Mouse (Mus musculus): ENCODE measurements around the gene Ankrd33.

The Ankrd33 gene

DNA sequence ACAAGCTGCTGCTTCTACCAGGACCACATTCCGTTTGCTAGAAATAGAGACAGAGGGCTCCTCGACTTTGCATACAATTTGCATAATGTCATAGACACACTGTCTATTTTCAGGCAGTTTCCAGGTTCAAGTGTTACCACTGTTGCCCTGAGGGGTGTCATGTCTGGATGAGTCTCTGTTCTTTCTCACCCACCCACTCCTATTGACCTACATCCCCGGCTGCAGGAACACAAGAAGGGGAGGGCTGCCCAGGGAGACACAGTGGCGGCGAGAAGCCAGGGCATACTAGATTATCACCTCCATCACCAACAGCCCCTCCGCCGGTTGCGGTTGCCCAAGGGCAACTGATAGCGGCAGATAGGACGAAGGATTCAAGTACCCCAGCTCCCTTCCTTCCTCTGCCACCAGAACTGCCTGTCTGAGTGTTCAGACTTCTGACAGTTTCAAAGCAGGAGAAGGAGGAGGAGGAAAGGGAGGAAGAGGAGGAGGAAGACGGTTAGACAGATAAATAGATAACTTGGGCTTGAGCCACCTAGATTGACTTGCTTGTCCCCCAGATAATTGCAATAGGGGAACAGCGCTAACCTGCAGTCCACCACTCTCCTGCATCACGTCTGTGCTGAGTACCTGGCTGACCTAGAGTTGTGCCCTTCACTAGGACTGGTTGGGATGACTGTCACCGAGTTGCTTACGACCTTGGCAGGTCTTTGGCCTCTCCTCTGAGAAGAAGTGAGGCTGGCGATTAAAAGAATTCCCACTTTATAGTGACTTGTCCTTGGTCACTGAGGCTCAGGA lies 31.8 kb downstream of the Ankrd33 start:
- peak; percentile 47 for DNase-seq (ENCODE audit: low spot score)

DNA sequence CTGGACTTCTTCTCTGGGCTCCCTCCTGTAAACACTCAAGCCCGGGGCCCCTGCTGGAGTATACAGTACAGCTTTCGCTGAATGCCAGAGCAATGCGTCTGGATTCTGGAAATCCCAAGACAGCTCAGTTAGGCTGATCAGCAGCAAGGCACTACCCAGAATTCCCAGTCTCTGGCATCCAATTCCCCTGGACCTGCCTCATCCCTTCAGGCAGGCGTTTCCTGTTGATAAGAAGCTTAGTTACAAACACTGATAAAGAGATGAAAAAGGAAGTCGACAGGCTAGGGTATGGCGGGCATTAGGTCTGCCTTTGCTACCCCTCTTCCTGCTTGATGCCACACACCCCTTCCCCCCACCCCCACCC lies 32.3 kb downstream of the Ankrd33 start:
- peak; percentile 80 for DNase-seq (ENCODE audit: low spot score)

DNA sequence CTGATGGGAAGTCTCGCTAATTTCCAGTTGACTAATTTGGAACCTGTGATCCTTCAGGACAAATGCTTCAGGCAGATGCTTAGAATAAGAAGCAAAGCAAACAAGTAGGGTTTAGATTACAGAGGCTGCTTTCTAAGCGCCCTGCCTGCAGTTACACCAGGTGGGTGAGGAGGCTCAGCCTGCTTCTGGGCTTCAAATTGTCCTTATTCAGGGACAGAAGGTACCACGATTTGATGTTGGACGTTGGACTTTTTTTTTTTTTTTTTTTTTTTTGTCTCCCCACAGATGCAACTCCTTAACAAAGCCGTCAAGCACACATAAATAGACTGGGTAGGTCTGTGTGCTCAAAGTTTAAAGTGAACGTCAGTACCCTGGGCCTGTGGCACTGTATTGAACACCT lies 33.0 kb downstream of the Ankrd33 start:
- DNase-seq (ENCODE audit: low spot score), result peak; percentile 85

DNA sequence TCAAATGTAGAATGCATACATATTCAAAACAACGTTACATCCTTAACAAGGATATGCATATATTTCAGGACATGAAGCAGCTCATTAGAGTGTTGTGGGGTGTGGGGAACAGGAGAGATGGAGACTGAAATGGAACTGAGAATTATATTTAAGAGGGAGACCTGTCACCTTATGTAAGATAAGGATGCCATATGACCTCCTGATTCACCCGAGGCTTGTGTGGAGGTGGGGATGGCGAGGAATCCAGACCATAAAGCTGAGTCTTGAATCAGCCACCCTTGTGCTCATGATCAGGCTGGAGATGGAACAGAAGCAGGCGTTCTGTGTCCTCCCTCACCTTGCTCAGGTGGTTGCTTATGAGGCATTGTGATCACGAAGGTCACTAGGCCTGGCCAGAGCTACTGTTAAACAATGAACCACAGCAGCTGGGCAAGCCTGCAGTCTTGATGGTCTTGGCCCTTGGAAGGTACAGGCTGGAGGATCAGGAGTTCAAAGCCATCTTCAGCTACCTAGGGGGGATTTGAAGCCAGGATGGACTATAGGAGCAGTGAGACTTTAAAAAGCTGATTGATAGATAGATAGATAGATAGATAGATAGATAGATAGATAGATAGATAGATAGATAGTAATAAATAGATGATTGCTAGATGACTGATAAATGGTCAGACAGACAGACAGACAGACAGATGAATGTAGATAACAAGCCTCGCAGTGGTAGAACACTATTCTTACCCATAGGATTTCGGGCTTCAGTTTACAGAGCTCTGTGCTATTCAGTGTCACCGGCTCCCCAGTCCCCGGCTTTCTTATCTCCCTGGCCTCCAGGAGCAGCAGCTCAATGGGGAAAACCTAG lies 36.1 kb downstream of the Ankrd33 start:
- no peak for DNase-seq (ENCODE audit: low spot score)

DNA sequence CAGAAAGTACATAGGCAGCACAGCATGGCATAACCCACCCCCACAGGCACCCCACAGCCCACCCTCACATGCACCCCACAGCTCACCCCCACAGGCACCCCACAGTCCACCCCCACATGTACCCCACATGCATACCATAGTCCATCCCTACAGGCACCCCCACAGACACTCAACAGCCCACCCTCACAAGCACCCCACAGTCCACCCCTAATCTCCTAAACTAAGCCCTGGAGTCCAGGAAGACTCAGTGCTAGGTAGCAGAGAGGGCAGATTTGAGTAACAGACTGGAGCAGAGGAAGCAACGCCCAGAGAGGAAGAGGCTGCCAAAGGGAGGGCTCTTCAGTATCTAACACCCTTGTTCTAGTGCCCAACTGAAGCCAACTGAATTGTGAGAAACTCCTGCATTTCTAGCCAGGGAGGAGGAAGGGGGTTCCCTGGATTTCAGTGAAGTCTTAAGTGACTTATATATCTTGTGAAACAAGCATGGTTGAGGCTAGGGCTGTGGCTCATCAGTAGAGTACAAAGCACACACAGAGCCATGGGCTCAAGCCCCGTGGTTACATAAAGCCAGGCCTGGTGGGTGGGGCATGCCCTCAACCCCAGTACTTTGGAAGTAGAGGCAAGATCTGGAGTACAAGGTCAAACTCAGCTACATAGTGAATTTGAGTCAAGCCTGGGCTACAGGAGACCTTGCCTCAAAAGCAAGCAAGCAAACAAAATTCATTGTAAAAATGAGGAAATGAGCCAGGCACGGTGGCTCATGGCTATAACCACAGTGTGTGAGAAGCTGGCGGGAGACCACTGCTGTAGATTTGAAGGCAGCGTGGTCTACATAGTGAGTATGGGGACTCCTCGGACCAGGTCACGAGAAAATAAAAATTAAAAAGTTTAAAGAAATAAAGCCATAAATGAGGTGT lies 39.4 kb downstream of the Ankrd33 start:
- DNase-seq (ENCODE audit: low spot score), result no peak

DNA sequence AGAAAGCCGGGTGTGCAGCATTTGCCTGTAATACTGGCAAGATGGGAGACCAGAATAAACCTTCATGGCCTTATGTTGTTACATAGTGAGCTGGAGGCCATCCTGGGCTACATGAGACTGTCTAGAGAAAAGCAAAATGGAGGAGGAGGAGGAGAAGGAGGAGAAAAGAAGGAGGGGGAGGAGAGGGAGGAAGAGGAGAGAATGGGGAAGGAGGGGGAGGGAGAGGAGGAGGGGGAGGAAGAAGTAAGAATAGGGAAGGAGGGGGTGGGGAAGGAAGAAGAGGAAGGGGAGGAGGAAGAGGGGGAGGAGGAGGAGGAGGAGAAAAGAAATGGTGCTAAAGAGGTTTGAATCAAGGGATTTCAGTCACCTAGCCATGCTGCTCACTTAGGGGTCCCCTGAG lies 44.6 kb downstream of the Ankrd33 start:
- DNase-seq (ENCODE audit: low spot score), result no peak

DNA sequence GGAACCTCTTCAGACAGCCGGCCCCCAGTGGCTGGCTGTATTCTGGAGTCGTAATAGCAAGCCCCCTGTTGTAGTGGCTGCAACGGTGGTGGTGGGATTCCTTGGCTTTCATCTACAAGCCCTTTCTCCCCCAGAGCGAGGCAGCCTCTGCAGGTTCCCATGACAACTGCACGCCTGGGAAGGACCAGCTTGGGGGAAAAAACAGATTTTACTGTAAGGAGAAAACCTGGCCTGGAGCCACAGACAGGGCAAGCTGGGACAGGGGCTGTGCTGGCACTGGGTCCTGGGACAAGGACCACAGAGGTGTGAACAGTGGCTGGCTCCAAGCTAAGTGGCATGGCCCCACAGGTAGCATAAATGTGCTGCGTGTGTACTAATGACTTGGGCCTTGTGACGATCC lies 45.0 kb downstream of the Ankrd33 start:
- no peak for DNase-seq (ENCODE audit: low spot score)

DNA sequence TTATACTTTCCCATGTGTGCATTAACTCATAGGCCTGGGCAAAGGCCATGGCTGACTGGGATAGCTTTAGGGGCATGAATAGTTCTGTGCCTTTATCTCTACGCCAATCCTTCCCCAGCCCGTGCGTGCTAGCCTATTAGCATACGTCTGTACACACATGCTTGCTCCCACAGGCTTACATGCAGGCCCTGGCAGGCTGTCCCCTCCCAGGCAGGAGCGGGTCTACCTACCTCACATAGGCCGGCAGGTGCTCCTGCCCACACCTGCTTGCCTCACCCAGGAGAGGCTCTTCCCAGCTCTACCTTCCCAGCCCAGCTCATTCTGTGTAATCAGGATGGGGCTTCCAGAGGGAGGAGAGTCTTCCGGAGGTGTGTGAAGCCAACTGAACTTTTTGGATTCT lies 46.0 kb downstream of the Ankrd33 start:
- no peak for DNase-seq (ENCODE audit: low spot score)

DNA sequence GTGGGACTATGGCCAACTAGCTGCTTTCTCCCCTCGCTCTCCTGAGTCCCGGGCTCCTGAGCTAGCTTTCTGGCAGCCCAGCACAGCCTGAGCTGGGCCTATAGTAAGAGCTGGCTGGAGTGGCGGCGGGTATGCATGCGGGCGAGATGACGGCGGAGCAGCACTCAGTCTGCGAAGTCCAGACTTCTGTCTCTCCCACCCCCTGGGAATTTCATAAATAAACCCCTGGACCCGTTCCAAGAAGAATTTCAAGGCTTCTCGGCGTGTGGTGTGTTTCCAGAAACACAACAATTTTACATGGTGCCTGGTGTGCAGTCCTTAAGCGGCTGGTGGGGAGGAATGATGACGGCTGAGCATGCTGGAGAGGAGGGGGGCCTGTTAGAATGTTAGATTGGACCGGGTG lies 47.5 kb downstream of the Ankrd33 start:
- peak; percentile 85 for DNase-seq (ENCODE audit: low spot score)

DNA sequence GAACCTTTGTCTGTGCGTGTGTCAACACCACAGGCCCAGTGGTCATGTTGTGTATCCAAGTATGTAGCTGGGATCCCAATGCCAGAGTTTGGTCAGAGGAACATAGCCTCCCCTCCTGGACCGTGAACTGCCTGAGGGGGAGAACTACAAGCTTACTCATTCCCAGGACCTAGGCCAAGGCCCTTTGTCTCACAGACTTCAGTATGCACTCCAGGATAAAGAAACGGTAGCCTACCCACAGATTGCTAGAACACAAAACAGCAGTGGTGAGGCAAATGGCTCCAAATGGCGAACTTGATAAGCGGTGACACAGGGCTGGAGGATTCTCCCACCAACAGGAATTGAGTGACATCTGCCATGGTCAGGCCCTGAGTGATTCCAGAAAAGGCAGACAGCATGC lies 48.3 kb downstream of the Ankrd33 start:
- DNase-seq (ENCODE audit: low spot score), result peak; percentile 44

DNA sequence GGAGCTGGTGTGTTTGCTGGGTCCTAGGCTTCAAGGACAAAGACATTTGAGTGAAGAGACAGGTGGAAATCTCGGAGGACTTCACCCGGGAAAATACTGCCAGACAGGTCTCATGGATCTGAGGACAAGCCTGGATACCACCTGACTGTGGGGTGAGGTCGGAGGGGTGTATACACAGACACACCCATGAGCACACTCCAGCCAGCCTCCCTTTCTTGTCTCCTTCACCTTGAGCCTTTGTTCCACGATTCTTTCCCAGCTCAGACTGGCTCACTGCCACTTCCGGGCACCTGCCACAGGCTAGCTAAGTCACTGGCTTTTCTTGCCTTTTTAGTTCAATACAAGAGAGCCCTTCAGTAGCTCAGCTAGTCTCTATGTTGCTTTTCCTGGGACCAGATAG lies 48.7 kb downstream of the Ankrd33 start:
- peak; percentile 30 for DNase-seq (ENCODE audit: low spot score)

DNA sequence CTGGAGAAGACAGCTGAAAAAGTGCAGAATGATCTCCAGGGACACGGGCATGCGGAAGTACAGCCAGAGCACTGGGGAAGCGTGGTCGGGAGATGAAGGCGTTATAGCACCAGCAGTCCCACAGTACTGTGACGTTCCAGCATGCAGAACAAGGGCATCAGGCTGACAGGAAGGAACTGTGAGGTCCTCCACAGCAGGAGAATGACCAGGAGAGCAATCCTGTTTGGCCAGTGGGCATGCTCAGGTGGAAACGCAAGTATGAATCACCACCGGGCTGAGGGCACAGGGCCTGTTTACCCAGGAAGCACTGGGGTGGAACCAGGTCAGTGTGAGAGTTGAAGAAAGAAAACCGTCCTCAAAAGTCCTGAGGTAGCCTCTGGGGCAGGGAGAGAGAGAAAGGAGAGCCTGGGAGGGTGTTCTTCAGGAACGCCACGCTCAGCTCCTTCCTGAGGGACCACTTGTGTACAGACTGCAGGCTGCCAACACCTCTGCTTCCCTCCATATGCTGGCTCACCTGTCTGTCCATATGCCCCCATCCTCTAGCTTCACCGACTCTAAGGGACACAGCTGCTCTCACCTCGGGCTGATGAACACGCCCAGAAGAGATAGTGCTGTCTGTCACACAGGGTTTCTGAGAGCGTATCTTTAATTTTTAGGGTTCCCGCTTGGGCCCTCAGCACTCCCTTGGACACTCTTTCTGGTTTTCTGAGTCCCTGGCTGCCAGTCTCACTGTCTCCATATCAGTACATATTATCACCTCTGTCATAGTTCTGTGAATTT lies 50.3 kb downstream of the Ankrd33 start:
- no peak for DNase-seq (ENCODE audit: low spot score)

DNA sequence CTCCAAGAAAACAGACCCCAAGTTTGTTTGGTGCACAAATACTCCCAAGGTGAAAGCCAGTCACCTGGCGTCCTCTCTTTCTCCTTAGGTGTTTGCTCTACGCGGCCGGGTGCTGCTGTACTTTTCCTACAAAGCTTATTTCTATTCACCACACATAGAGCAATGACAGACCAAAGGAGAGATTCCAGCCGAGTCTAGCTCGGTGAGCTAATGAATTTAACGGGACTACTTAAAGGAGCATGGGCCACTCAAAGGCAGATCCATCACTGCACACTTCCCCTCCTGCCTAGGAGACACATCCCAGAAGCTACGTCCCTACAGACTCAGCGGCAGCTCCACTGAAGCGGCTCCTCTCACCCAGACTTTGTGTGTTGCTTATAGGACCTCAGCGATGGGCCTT lies 52.0 kb downstream of the Ankrd33 start:
- no peak for DNase-seq (ENCODE audit: low spot score)

Data from MN1 (cell line).